Mouse (Mus musculus): ENCODE results near the gene Tubgcp6. TPM values are rescaled to one million over a fixed set of nuclear protein-coding genes. Genes with fewer than 3 reads are reported as not detected.

Tubgcp6 gene
- polyA plus RNA-seq, 1 experiment from 2014 or later: 15.6 TPM

- DNase-seq (ENCODE audit: low spot score): no peak
- H3K4me1 ChIP-seq (ENCODE audit: control insufficient read depth, insufficient read depth, low read length): no peaks in the 10 kb centered on the region; the same call in none of the 2 replicates
- ATAC-seq (replicated peaks; ENCODE audit: insufficient number of reproducible peaks, low FRiP score, low TSS enrichment, low read depth): no peak
- no peaks in the 10 kb centered on the region for H3K36me3 ChIP-seq (replicated peaks; ENCODE audit: control insufficient read depth, insufficient read depth, low read depth, low read length)
- peaks cover 28% of the 10 kb centered on the region for H3K27me3 ChIP-seq (ENCODE audit: control insufficient read depth, insufficient read depth, low read length)
- WGBS: 22% methylated on average over 10 of the region's 10 CpGs
- H3K27ac ChIP-seq (replicated peaks; ENCODE audit: low read depth, low read length): no peak overlapping the region
- no peak overlapping the region for H3K9ac ChIP-seq (replicated peaks; ENCODE audit: low read length)
- H3K4me2 ChIP-seq (ENCODE audit: low read depth, low read length): peak overlapping the region; percentile 57
- H3K9me3 ChIP-seq (replicated peaks; ENCODE audit: control insufficient read depth, low read length): no peaks in the 10 kb centered on the region
- H3K4me3 ChIP-seq (ENCODE audit: low read depth, low read length): no peak overlapping the region; the same call in 1 of the 2 replicates
Measured at GRCm38 (mm10) chr15:89147456-89147855, 24.5 kb upstream of the Tubgcp6 start.

GRCm38 (mm10) chr15:89147024-89147423 lies 24.1 kb upstream of the Tubgcp6 start:
- no peak for ATAC-seq (replicated peaks; ENCODE audit: insufficient number of reproducible peaks, low FRiP score, low TSS enrichment, low read depth)
- Histone ChIP-seq H3K4me3 (ENCODE audit: low read depth, low read length) (peak overlapping the region; percentile 23; the same call in 1 of the 2 replicates), H3K27me3 (ENCODE audit: control insufficient read depth, insufficient read depth, low read length) (peaks cover 28% of the 10 kb centered on the region), H3K4me2 (ENCODE audit: low read depth, low read length) (peak overlapping the region; percentile 57), H3K9me3 (replicated peaks; ENCODE audit: control insufficient read depth, low read length) (no peaks in the 10 kb centered on the region), H3K27ac (replicated peaks; ENCODE audit: low read depth, low read length) (no peak overlapping the region), H3K4me1 (ENCODE audit: control insufficient read depth, insufficient read depth, low read length) (no peaks in the 10 kb centered on the region; the same call in none of the 2 replicates), H3K9ac (replicated peaks; ENCODE audit: low read length) (peak overlapping the region; percentile 18; the same call in 1 of the 2 replicates), H3K36me3 (replicated peaks; ENCODE audit: control insufficient read depth, insufficient read depth, low read depth, low read length) (no peaks in the 10 kb centered on the region)
- WGBS: 8% methylated on average over 15 of the region's 16 CpGs
- no peak for DNase-seq (ENCODE audit: low spot score)

- H3K27ac ChIP-seq (replicated peaks; ENCODE audit: low read depth, low read length): no peak overlapping the region
- DNase-seq (ENCODE audit: low spot score) (peak; percentile 44), ATAC-seq (replicated peaks; ENCODE audit: insufficient number of reproducible peaks, low FRiP score, low TSS enrichment, low read depth) (no peak)
- H3K4me3 ChIP-seq (ENCODE audit: low read depth, low read length): peak overlapping the region; percentile 23
- WGBS: 1% methylated on average over 27 of the region's 27 CpGs
- peak overlapping the region; percentile 18 for H3K9ac ChIP-seq (replicated peaks; ENCODE audit: low read length)
- peak overlapping the region; percentile 57 for H3K4me2 ChIP-seq (ENCODE audit: low read depth, low read length)
- no peaks in the 10 kb centered on the region; the same call in none of the 2 replicates for H3K4me1 ChIP-seq (ENCODE audit: control insufficient read depth, insufficient read depth, low read length)
- no peaks in the 10 kb centered on the region for H3K9me3 ChIP-seq (replicated peaks; ENCODE audit: control insufficient read depth, low read length)
- H3K36me3 ChIP-seq (replicated peaks; ENCODE audit: control insufficient read depth, insufficient read depth, low read depth, low read length): no peaks in the 10 kb centered on the region
- peaks cover 29% of the 10 kb centered on the region for H3K27me3 ChIP-seq (ENCODE audit: control insufficient read depth, insufficient read depth, low read length)
Measured at GRCm38 (mm10) chr15:89146537-89146936, 23.6 kb upstream of the Tubgcp6 start.

- peaks cover 36% of the 10 kb centered on the region for H3K27me3 ChIP-seq (ENCODE audit: control insufficient read depth, insufficient read depth, low read length)
- peak overlapping the region; percentile 57; the same call in 1 of the 2 replicates for H3K4me2 ChIP-seq (ENCODE audit: low read depth, low read length)
- no peak for ATAC-seq (replicated peaks; ENCODE audit: insufficient number of reproducible peaks, low FRiP score, low TSS enrichment, low read depth)
Measured at GRCm38 (mm10) chr15:89145813-89146350, 23.0 kb upstream of the Tubgcp6 start.

GRCm38 (mm10) chr15:89144965-89145364 lies 22.1 kb upstream of the Tubgcp6 start:
- DNase-seq (ENCODE audit: low spot score) (no peak), ATAC-seq (replicated peaks; ENCODE audit: insufficient number of reproducible peaks, low FRiP score, low TSS enrichment, low read depth) (no peak)
- Histone ChIP-seq H3K4me2 (ENCODE audit: low read depth, low read length) (no peak overlapping the region), H3K36me3 (replicated peaks; ENCODE audit: control insufficient read depth, insufficient read depth, low read depth, low read length) (no peaks in the 10 kb centered on the region), H3K9me3 (replicated peaks; ENCODE audit: control insufficient read depth, low read length) (no peaks in the 10 kb centered on the region), H3K27ac (replicated peaks; ENCODE audit: low read depth, low read length) (no peak overlapping the region), H3K4me3 (ENCODE audit: low read depth, low read length) (no peak overlapping the region), H3K4me1 (ENCODE audit: control insufficient read depth, insufficient read depth, low read length) (peaks cover under 1% of the 10 kb centered on the region), H3K27me3 (ENCODE audit: control insufficient read depth, insufficient read depth, low read length) (peaks cover 39% of the 10 kb centered on the region), H3K9ac (replicated peaks; ENCODE audit: low read length) (no peak overlapping the region)
- WGBS: 87% methylated on average over 11 of the region's 11 CpGs

More at GRCm38 (mm10) chr15:89145813-89146350, 23.0 kb upstream of the Tubgcp6 start:
- no peaks in the 10 kb centered on the region for H3K36me3 ChIP-seq (replicated peaks; ENCODE audit: control insufficient read depth, insufficient read depth, low read depth, low read length)
- 70% methylated on average over 24 of the region's 24 CpGs for WGBS
- no peak overlapping the region for H3K27ac ChIP-seq (replicated peaks; ENCODE audit: low read depth, low read length)
- H3K4me1 ChIP-seq (ENCODE audit: control insufficient read depth, insufficient read depth, low read length): no peaks in the 10 kb centered on the region; the same call in none of the 2 replicates
- no peak overlapping the region; the same call in 1 of the 2 replicates for H3K4me3 ChIP-seq (ENCODE audit: low read depth, low read length)
- no peak for DNase-seq (ENCODE audit: low spot score)
- no peaks in the 10 kb centered on the region for H3K9me3 ChIP-seq (replicated peaks; ENCODE audit: control insufficient read depth, low read length)
- H3K9ac ChIP-seq (replicated peaks; ENCODE audit: low read length): no peak overlapping the region

GRCm38 (mm10) chr15:89143134-89143533 lies 20.2 kb upstream of the Tubgcp6 start:
- H3K36me3 ChIP-seq (replicated peaks; ENCODE audit: control insufficient read depth, insufficient read depth, low read depth, low read length): no peaks in the 10 kb centered on the region
- no peak overlapping the region for H3K4me3 ChIP-seq (ENCODE audit: low read depth, low read length)
- peaks cover 3% of the 10 kb centered on the region for H3K4me1 ChIP-seq (ENCODE audit: control insufficient read depth, insufficient read depth, low read length)
- no peak overlapping the region for H3K9ac ChIP-seq (replicated peaks; ENCODE audit: low read length)
- no peaks in the 10 kb centered on the region for H3K9me3 ChIP-seq (replicated peaks; ENCODE audit: control insufficient read depth, low read length)
- 69% methylated on average over 2 of the region's 2 CpGs for WGBS
- H3K27ac ChIP-seq (replicated peaks; ENCODE audit: low read depth, low read length): no peak overlapping the region
- H3K27me3 ChIP-seq (ENCODE audit: control insufficient read depth, insufficient read depth, low read length): peaks cover 36% of the 10 kb centered on the region
- ATAC-seq (replicated peaks; ENCODE audit: insufficient number of reproducible peaks, low FRiP score, low TSS enrichment, low read depth): no peak
- no peak for DNase-seq (ENCODE audit: low spot score)
- no peak overlapping the region for H3K4me2 ChIP-seq (ENCODE audit: low read depth, low read length)

- Histone ChIP-seq H3K4me3 (ENCODE audit: low read depth, low read length) (no peak overlapping the region), H3K4me1 (ENCODE audit: control insufficient read depth, insufficient read depth, low read length) (peaks cover 3% of the 10 kb centered on the region), H3K27ac (replicated peaks; ENCODE audit: low read depth, low read length) (no peak overlapping the region), H3K27me3 (ENCODE audit: control insufficient read depth, insufficient read depth, low read length) (peaks cover 25% of the 10 kb centered on the region), H3K9ac (replicated peaks; ENCODE audit: low read length) (no peak overlapping the region), H3K9me3 (replicated peaks; ENCODE audit: control insufficient read depth, low read length) (no peaks in the 10 kb centered on the region), H3K36me3 (replicated peaks; ENCODE audit: control insufficient read depth, insufficient read depth, low read depth, low read length) (no peaks in the 10 kb centered on the region), H3K4me2 (ENCODE audit: low read depth, low read length) (no peak overlapping the region)
- DNase-seq (ENCODE audit: low spot score): no peak
- 55% methylated on average over 4 of the region's 4 CpGs for WGBS
- ATAC-seq (replicated peaks; ENCODE audit: insufficient number of reproducible peaks, low FRiP score, low TSS enrichment, low read depth): no peak
Measured at GRCm38 (mm10) chr15:89141905-89142304, 19.0 kb upstream of the Tubgcp6 start.

GRCm38 (mm10) chr15:89141443-89141842 lies 18.5 kb upstream of the Tubgcp6 start:
- Histone ChIP-seq H3K4me3 (ENCODE audit: low read depth, low read length) (no peak overlapping the region), H3K4me2 (ENCODE audit: low read depth, low read length) (no peak overlapping the region), H3K27ac (replicated peaks; ENCODE audit: low read depth, low read length) (no peak overlapping the region), H3K36me3 (replicated peaks; ENCODE audit: control insufficient read depth, insufficient read depth, low read depth, low read length) (no peaks in the 10 kb centered on the region), H3K9me3 (replicated peaks; ENCODE audit: control insufficient read depth, low read length) (no peaks in the 10 kb centered on the region), H3K4me1 (ENCODE audit: control insufficient read depth, insufficient read depth, low read length) (peaks cover 3% of the 10 kb centered on the region), H3K27me3 (ENCODE audit: control insufficient read depth, insufficient read depth, low read length) (peaks cover 24% of the 10 kb centered on the region), H3K9ac (replicated peaks; ENCODE audit: low read length) (no peak overlapping the region)
- WGBS: 33% methylated on average over 5 of the region's 5 CpGs
- peak; percentile 29 for DNase-seq (ENCODE audit: low spot score)
- 0 out of 2 replicates have a peak, but pooled peaks have one; percentile 5 for ATAC-seq (replicated peaks; ENCODE audit: insufficient number of reproducible peaks, low FRiP score, low TSS enrichment, low read depth)
